Mouse (Mus musculus) small intestine, adult 2 months (tissue): ENCODE measurements around the gene G430095P16Rik.

ENCODE experiments used
- CTCF ChIP-seq: fragments of 200-500 bp; IDR thresholded peaks from 2 replicates; pipeline ENCODE4 v1.5.1; 2012; ENCODE audit warnings: low read depth, mild to moderate bottlenecking, control low read depth, inconsistent platforms, low read length, moderate library complexity, mixed read lengths; ENCODE audit not compliant: insufficient replicate concordance, insufficient read length; ENCODE audit errors: extremely low read depth
- POLR2A ChIP-seq: fragments of 200-500 bp; IDR thresholded peaks from 2 replicates; pipeline ENCODE4 v1.6.1; 2012; ENCODE audit warnings: low read depth, mild to moderate bottlenecking, control low read depth, inconsistent platforms, low read length, moderate library complexity

DNA sequence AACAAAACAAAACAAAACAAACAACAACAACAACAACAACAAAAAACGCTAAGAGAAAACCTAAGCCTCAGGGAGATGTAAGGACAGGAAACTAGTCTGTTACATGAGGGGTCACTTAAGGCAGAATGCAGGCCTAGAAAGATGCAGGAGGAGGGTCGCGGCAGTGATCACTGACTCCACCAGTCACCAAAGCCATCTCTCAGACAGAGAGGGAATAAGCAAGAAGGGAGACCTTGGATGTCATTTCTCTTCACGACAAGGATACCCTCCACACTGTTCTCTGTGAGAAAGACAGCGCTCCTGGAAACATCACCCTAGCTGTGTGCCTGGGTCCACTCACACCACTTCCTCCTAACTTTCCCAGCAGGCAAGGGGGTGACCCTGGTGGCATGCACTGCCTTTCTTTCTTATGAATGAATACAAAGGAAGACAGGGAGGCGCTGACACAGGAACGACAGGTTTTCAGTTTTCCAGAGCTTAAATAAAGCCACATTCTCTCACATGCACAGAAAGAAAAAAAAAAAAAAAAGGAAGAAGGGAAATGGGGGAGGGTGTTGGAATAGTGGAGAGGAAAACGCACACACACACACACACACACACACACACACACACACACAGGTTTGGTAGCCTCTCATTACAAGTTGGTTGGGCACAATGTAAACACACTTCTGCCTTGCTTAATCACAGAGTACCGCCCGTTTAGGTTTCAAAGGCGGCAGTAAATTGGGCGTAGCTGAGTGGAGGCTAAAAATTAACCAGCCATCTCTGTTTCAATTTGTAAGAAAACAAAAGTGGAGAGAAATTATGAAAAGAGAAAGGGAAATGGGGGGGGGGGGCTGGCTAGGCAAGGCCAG is 47.5 kb downstream of the G430095P16Rik start:
- TF ChIP-seq CTCF (no peak), POLR2A (no peak)
